Mouse (Mus musculus) cerebellum, adult 2 months (tissue): ENCODE measurements around the gene Psmc3ip.

Experiments used
- CTCF ChIP-seq: fragments of 200-500 bp; IDR thresholded peaks from 2 replicates; pipeline ENCODE4 v1.5.1; 2011; ENCODE audit warnings: low read depth, mild to moderate bottlenecking, control low read depth, low read length, moderate library complexity, borderline replicate concordance; ENCODE audit not compliant: insufficient read depth
- POLR2A ChIP-seq: fragments of 200-500 bp; IDR thresholded peaks from 2 replicates; pipeline ENCODE4 v1.6.1; 2011; ENCODE audit warnings: low read length, control low read depth, borderline replicate concordance; ENCODE audit not compliant: insufficient read depth

GRCm38 (mm10) chr11:101066549-101067412 is 28.5 kb downstream of the Psmc3ip start:
- TF ChIP-seq CTCF (peak; percentile 90), POLR2A (no peak)
